Mouse (Mus musculus) NIH3T3 (cell line): ENCODE measurements around the gene Nup93.

Source experiments
- DNase-seq: peaks from one replicate; pipeline ENCODE4 v3.0.0-alpha.2; 2012; ENCODE audit warnings: low read depth

Gene Nup93

DNA sequence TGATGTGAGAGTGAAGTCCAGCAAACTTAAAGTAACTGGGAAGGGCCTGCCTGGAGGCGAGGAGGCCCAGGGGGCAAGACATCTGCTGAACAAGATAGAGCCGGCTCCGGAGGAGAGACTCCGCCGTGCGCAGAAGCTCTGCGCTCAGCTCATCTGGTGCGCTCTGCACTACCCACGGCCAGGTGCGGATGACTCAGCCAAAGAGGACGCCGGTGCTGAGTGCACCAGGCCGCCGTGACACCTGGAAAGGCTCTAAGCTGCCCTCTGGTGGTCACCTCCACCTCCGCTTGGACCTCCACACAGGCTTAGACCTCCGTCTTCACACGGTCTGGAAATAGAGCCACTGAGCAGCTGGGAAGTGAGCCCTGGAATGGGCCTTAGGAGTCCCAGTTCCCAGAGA is 27.8 kb upstream of the Nup93 start:
- no peak for DNase-seq

DNA sequence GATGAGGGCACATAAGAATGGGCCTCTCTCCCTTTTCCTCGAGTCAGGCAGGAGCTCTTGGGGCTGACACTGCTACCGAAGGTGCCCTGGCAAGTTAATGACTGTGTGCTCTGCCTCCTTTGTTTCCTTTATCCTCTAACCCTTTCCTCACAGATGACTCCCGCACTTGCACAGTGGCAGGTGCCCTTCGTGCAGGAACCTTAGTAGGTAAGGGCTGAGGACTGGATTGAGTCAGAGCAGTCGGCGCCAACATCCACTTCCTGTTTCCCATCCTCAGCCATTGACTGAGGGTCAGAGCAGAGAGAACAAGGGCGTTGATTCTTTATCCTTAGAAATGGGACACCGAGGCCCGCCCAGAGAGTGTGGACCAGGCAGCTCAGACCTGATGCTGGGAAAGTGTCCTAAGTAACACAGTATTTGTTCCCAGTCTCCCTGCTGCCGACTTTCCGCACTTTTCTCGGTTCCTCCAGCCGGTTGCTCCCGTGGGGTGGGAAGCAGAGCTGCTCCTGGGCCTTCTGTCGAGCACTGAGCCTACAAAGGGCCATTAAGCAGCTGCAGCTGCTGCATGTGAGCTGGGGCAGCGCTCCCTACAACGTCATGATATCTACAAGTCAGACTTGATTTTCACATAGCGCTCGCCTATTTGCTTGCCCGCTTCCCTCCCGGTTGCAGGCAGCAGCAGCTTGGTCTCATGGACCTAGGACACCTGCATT is 26.9 kb upstream of the Nup93 start:
- DNase-seq, result no peak

DNA sequence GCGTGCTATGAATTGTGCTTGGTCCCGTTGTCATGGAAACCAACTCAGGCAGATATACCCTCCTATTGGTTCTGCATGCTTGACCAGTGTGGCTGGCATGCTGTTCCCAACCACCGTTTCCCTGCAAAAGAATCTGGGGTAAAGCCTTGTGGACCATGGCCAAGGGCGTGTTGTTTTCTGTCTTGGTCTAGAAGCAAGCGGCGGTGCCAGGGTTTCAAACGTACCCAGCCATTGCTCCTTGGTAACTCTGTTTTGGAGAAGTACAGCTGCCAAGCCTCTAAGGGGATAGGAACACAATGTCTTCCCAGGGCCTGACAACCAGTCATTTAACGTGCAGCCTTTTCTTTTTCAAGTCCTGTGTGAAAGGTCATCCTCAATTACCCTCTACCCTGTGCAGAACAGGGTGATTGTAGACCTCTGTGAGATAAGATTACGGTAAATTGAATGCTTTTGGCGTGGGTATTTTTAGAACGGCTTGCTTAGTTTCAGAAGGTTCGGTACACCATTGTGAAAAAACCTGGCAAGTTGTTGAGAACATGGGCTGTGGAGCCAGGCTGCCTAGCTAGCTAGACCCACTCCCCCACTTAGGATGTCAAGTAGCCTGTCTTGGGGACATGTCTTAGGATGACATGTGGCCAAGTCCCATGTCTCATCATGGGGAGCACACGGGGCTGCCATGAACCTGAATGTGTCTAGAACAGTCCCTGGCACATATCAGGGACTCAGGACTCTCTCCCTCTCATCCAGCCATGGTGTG is 24.9 kb upstream of the Nup93 start:
- DNase-seq, result peak; percentile 36

DNA sequence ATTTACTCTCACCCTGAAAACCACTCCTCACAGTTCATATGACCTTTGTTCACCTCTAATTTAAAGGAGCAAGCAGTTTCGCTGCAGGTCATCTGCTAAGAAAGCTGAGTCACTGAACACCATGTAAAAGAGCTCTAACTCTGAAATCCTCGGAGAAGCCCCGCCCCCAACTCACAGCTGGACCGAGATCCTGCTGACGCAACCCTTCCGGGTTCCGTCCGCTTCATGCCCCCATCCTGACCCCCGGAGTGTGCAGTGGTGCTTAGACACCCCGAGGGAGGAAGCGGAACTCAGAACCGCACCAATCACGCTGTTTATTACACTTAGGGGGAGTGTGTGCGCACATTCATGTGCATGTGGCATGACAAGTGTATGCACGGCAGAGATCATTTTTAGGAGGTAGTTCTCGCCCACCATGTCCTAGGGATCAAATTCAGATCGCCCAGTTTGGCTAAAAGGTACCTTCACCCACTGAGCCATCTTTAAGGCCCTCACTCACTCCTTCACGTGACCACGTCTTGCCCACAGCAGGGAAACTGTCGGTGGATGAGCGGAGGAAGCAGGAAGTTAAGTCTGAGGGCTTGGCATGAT is 23.2 kb upstream of the Nup93 start:
- DNase-seq, result peak; percentile 41

- DNase-seq, result peak; percentile 28
Measured at GRCm38 (mm10) chr8:94192926-94193325, 21.4 kb upstream of the Nup93 start.

GRCm38 (mm10) chr8:94194591-94195223 is 19.7 kb upstream of the Nup93 start:
- peak; percentile 96 for DNase-seq

- DNase-seq, result peak; percentile 92
Measured at GRCm38 (mm10) chr8:94199202-94199869, 15.0 kb upstream of the Nup93 start.

GRCm38 (mm10) chr8:94204043-94204442 is 10.3 kb upstream of the Nup93 start:
- no peak for DNase-seq

DNA sequence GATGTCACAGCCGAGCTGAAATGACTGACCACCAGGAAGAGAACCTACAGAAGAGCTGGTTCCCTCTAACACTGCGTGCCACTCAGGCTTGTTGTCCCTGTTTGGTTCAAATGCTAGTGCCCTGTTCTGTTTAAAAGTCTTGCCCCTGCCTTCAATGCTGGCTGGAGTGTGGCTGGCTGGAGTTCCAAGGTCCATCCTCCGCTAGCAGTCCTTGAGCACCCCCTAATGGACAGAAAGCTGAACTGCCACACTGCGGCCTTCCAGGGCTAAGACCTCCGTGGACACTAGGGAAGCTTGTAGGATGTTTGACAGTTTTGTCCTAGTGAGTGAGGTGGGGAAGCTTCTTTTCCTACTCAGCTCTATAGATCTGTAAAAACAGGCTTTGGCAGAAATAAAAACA is 8.6 kb upstream of the Nup93 start:
- DNase-seq, result peak; percentile 92

DNA sequence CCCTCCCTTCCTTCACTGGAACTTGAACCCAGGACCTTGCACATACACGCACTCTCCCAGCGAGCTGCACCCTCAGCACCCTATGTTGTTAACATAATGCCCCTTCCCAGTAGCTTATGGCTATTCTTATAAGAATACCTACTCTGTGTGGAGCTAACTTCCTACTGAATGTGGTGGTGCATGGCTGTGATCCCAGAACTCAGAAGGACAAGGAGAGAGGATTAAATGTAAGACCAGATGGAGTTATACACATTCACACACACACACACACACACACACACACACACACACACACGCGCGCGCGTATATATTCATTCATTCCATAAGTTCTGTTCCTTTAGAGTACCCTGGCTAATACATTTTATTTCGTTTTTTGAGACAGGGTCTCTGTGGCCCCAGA is 8.1 kb upstream of the Nup93 start:
- no peak for DNase-seq

- DNase-seq, result no peak
Measured at GRCm38 (mm10) chr8:94207491-94207890, 6.9 kb upstream of the Nup93 start.

DNA sequence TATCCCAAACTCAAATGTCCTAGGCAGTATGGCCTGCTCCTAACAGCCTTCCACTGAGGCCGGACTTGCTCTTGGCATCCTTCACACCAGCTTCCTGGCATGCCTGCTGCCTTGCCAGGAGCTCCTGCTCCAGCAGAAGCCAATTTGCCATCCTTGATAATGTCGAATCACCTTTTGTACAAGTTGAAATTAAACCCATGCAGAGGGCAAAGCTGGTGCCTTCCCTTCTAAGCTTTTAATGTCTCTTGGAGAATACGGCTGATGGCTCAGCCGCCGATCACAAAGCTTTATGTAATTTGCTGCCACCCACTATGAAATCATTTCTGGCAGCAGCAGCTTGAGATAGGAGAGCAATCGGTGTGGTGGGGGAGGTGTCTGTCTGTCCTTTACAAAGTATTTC is 4.7 kb upstream of the Nup93 start:
- no peak for DNase-seq

- no peak for DNase-seq
Measured at GRCm38 (mm10) chr8:94210225-94210624, 4.1 kb upstream of the Nup93 start.

- DNase-seq, result no peak
Measured at GRCm38 (mm10) chr8:94213819-94214218, 545 bp upstream of the Nup93 start.

- DNase-seq, result peak; percentile 74
Measured at GRCm38 (mm10) chr8:94227381-94227939, 13.1 kb downstream of the Nup93 start.

- no peak for DNase-seq
Measured at GRCm38 (mm10) chr8:94240240-94240751, 25.9 kb downstream of the Nup93 start.

- DNase-seq, result no peak
Measured at GRCm38 (mm10) chr8:94249836-94250435, 35.6 kb downstream of the Nup93 start.

- DNase-seq, result no peak
Measured at GRCm38 (mm10) chr8:94258881-94259280, 44.5 kb downstream of the Nup93 start.

GRCm38 (mm10) chr8:94262626-94263297 is 48.4 kb downstream of the Nup93 start:
- DNase-seq, result peak; percentile 74

DNA sequence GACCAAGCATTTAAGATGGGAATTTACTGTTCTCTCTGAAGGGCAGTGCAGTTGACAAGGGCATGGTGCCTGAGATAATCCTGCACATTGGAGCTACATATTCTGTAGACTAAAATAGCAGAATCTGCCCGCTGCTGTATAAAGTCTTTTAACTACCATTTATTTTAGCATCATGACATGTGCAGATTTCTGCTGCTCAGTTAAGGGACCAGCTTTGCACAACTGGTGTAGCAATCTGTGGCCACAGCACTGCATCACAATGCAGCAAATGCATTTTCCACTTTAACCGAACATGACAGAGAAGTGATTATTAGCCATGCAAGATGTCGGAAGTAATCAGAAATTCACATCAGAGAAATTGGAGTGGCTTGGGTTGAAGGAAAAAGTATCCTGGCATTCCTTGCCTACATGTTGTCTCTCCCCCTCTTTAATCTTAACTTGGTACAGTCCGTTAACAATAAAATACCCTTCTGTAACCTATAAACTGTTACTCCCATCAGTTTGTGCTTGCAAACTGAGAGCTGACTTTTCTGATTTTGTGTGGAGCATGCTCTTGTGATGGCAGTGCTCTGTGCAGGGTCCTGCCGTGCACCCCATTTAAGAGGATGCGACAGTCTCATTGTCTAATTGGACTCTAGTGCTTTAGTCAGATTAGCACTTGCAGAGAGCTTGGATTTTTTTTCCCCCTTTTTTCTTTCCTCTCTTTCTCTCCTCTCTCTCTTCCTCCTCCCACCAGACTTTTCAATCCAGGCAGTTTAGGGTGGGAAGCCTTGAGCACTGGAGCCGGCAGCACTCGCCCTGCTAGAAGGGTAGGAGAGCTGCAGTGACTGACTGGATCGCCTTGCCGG is 52.2 kb downstream of the Nup93 start:
- DNase-seq, result no peak
